Mouse (Mus musculus) neural tube, embryonic 14.5 days (tissue): ENCODE data around the gene Vac14. TPM values are rescaled to one million over a fixed set of nuclear protein-coding genes. Genes with fewer than 3 reads are reported as not detected.

ENCODE experiments used
- ATAC-seq: fragments of 200-750 bp; cut with Nextera tagmentation; 2 replicates; pipeline ENCODE4 v1.8.0; 2017; ENCODE audit warnings: low read depth, mild to moderate bottlenecking, moderate TSS enrichment, moderate library complexity
- H3K27ac ChIP-seq: fragments of 300-500 bp; sonication (generic); 2 replicates; pipeline ENCODE4 v1.5.1; 2014; ENCODE audit warnings: low read depth, mild to moderate bottlenecking, control low read depth, low read length, moderate library complexity, mixed read lengths
- H3K27me3 ChIP-seq: fragments of 300-500 bp; sonication (generic); 2 replicates; pipeline ENCODE4 v1.6.1; 2014; ENCODE audit warnings: low read length; ENCODE audit not compliant: control insufficient read depth, insufficient read depth
- H3K36me3 ChIP-seq: fragments of 300-500 bp; sonication (generic); 2 replicates; pipeline ENCODE4 v1.6.1; 2014; ENCODE audit warnings: low read length, mixed read lengths; ENCODE audit not compliant: control insufficient read depth, insufficient read depth
- H3K4me1 ChIP-seq: fragments of 300-500 bp; sonication (generic); 2 replicates; pipeline ENCODE4 v1.6.1; 2014; ENCODE audit warnings: low read length; ENCODE audit not compliant: control insufficient read depth, insufficient read depth
- H3K4me2 ChIP-seq: fragments of 300-500 bp; sonication (generic); 2 replicates; pipeline ENCODE4 v1.6.1; 2014; ENCODE audit warnings: mild to moderate bottlenecking, low read depth, low read length, control low read depth
- H3K4me3 ChIP-seq: fragments of 300-500 bp; sonication (generic); 2 replicates; pipeline ENCODE4 v1.5.1; 2014; ENCODE audit warnings: low read depth, low read length, control low read depth, mixed read lengths
- H3K9ac ChIP-seq: fragments of 300-500 bp; sonication (generic); replicated peaks from 2 replicates; pipeline ENCODE4 v1.6.1; 2014; ENCODE audit warnings: low read depth, mild to moderate bottlenecking, control low read depth, low read length, mixed read lengths
- H3K9me3 ChIP-seq: fragments of 300-500 bp; sonication (generic); 2 replicates; pipeline ENCODE4 v1.6.1; 2016; ENCODE audit warnings: low read length; ENCODE audit not compliant: control insufficient read depth
- WGBS: fragments of 180-500 bp; shearing (Covaris S2); extraction: QIAGEN DNeasy Blood & Tissue Kit; methylation state at CpG from one replicate; pipeline ENCODE4 v1.1.7; 2014; 5-methylcytosine and 5-hydroxymethylcytosine counted together
- polyA plus RNA-seq: library from polyadenylated mRNA; unstranded; fragments of >200 nt; fragmentation: Nextera tagmentation; extraction: Ambion mirVana; gene quantifications from 2 replicates; pipeline ENCODE4 v1.2.1, GENCODE M21; 2014

Vac14 gene
- polyA plus RNA-seq, 1 experiment from 2014 or later, result 31.1 TPM

GRCm38 (mm10) chr8:110702636-110703459 is 84.5 kb downstream of the Vac14 start:
- Histone ChIP-seq H3K36me3 (no peaks in the 10 kb centered on the region), H3K4me3 (no peak overlapping the region), H3K4me1 (peaks cover 21% of the 10 kb centered on the region; the same call in 1 of the 2 replicates), H3K9ac (no peak overlapping the region), H3K27ac (peak overlapping the region; percentile 67), H3K9me3 (no peaks in the 10 kb centered on the region), H3K27me3 (no peaks in the 10 kb centered on the region), H3K4me2 (no peak overlapping the region)
- 31% methylated on average over 9 of the region's 9 CpGs for WGBS
- ATAC-seq, result peak; percentile 36; the same call in 1 of the 2 replicates

- H3K36me3 ChIP-seq, result no peaks in the 10 kb centered on the region
- H3K27ac ChIP-seq, result peak overlapping the region; percentile 67
- H3K9ac ChIP-seq, result no peak overlapping the region
- WGBS, result 72% methylated on average over 9 of the region's 9 CpGs
- H3K4me2 ChIP-seq, result no peak overlapping the region
- H3K27me3 ChIP-seq, result no peaks in the 10 kb centered on the region
- H3K4me3 ChIP-seq, result no peak overlapping the region
- H3K9me3 ChIP-seq, result no peaks in the 10 kb centered on the region
- H3K4me1 ChIP-seq, result peaks cover 21% of the 10 kb centered on the region; the same call in 1 of the 2 replicates
- ATAC-seq, result no peak
These were observed 85.2 kb downstream of the Vac14 start for GRCm38 (mm10) chr8:110703460-110704061.

- Histone ChIP-seq H3K27ac (no peak overlapping the region), H3K4me3 (no peak overlapping the region), H3K27me3 (no peaks in the 10 kb centered on the region), H3K4me2 (no peak overlapping the region), H3K9ac (no peak overlapping the region), H3K4me1 (peaks cover 21% of the 10 kb centered on the region; the same call in 1 of the 2 replicates), H3K36me3 (no peaks in the 10 kb centered on the region), H3K9me3 (no peaks in the 10 kb centered on the region)
- WGBS, result 94% methylated on average over 3 of the region's 3 CpGs
- ATAC-seq, result no peak
These were observed 85.7 kb downstream of the Vac14 start for GRCm38 (mm10) chr8:110704103-110704502.

- 67% methylated on average over 14 of the region's 14 CpGs for WGBS
- H3K4me3 ChIP-seq, result no peak overlapping the region
- no peaks in the 10 kb centered on the region for H3K36me3 ChIP-seq
- H3K9ac ChIP-seq, result no peak overlapping the region
- no peak for ATAC-seq
- H3K27ac ChIP-seq, result peak overlapping the region; percentile 67
- H3K4me1 ChIP-seq, result peaks cover 21% of the 10 kb centered on the region; the same call in 1 of the 2 replicates
- H3K4me2 ChIP-seq, result no peak overlapping the region
- H3K27me3 ChIP-seq, result no peaks in the 10 kb centered on the region
- no peaks in the 10 kb centered on the region for H3K9me3 ChIP-seq
These were observed 87.3 kb downstream of the Vac14 start for GRCm38 (mm10) chr8:110705391-110706287.

DNA sequence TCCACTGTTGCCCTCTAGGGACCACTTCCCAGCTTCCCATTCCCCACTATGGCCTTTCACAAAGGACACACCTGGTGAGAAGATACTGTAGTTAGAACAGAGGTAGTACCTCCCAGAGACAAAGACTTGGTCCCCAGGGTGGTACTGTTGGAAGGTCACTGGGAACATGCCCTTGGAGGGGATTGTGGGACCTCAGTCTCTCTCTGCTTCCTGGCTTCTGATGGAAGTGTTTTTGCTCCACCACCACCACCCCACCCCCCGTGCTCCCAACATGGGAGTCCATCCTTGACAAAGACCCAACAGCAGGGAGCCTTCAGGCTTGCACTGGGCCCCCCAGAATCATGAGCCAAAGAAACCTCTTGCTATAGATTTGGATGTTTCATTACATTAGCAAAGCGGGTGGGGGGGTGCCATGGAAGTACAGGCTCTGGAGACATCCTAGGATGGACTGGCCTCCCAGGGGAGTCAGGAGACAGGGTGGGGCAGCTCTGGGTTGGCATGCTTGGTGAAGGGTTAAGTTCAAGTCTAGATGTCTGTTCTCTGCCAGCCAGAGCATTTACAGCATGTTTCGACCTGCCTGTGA is 88.0 kb downstream of the Vac14 start:
- Histone ChIP-seq H3K9me3 (no peaks in the 10 kb centered on the region), H3K4me3 (no peak overlapping the region), H3K4me1 (peaks cover 21% of the 10 kb centered on the region; the same call in 1 of the 2 replicates), H3K9ac (no peak overlapping the region), H3K36me3 (no peaks in the 10 kb centered on the region), H3K27me3 (no peaks in the 10 kb centered on the region), H3K4me2 (no peak overlapping the region), H3K27ac (0 out of 2 replicates have a peak overlapping the region, but pooled peaks have one; percentile 67)
- WGBS, result 94% methylated on average over 3 of the region's 3 CpGs
- no peak for ATAC-seq

DNA sequence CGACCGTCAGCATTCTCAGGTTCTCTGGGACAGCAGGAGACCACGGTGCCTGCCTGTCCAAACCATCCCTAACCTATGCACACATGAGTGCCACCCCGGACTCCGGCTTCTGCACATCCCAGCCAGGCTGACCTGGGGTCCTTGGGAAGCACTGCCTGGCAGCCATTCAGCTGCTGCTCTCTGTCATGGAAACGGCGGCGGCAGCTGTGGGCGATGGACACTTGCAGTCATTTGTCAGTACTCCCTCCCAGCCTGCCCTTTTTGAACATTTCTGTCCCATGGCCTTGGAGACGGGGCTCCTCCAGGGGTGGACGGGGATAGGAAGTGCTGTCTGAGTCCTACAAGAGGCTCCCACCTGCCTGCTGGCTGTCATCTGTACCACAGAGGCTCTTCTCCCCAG is 90.0 kb downstream of the Vac14 start:
- ATAC-seq, result no peak
- 83% methylated on average over 11 of the region's 11 CpGs for WGBS
- no peak overlapping the region for H3K27ac ChIP-seq

GRCm38 (mm10) chr8:110710593-110710992 is 92.2 kb downstream of the Vac14 start:
- Histone ChIP-seq H3K36me3 (no peaks in the 10 kb centered on the region; the same call in 1 of the 2 replicates), H3K9ac (no peak overlapping the region), H3K27ac (no peak overlapping the region; the same call in 1 of the 2 replicates), H3K27me3 (no peaks in the 10 kb centered on the region), H3K4me1 (peaks cover 9% of the 10 kb centered on the region; the same call in 1 of the 2 replicates), H3K4me3 (no peak overlapping the region), H3K9me3 (no peaks in the 10 kb centered on the region), H3K4me2 (no peak overlapping the region)
- WGBS, result 65% methylated on average over 3 of the region's 3 CpGs
- ATAC-seq, result no peak

More for the DNA sequence above, 90.0 kb downstream of the Vac14 start:
- Histone ChIP-seq H3K4me1 (peaks cover 7% of the 10 kb centered on the region; the same call in 1 of the 2 replicates), H3K9ac (no peak overlapping the region), H3K27me3 (no peaks in the 10 kb centered on the region), H3K36me3 (no peaks in the 10 kb centered on the region; the same call in 1 of the 2 replicates), H3K9me3 (no peaks in the 10 kb centered on the region), H3K4me3 (no peak overlapping the region), H3K4me2 (no peak overlapping the region)

- Histone ChIP-seq H3K4me1 (peaks cover 17% of the 10 kb centered on the region; the same call in 1 of the 2 replicates), H3K4me2 (no peak overlapping the region), H3K9me3 (no peaks in the 10 kb centered on the region), H3K4me3 (no peak overlapping the region), H3K27me3 (no peaks in the 10 kb centered on the region), H3K27ac (no peak overlapping the region), H3K9ac (no peak overlapping the region), H3K36me3 (no peaks in the 10 kb centered on the region; the same call in 1 of the 2 replicates)
- ATAC-seq, result no peak
- 84% methylated on average over 13 of the region's 13 CpGs for WGBS
These were observed 93.0 kb downstream of the Vac14 start for GRCm38 (mm10) chr8:110711271-110711934.
